Mouse (Mus musculus) c-Kit-negative CD71-positive TER-119-positive erythroid progenitor cells, embryonic 14.5 days (primary cell): ENCODE measurements at regions not wholly inside any gene's neighbourhood (a gene's known extent, or its start where the extent isn't known, plus 50 kb on each side); places are given as distances from the start of the nearest gene placed in this dataset.

Source experiments
- DNase-seq: peaks from one replicate; pipeline ENCODE4 v3.0.0-alpha.2; 2013; ENCODE audit warnings: low read depth, low spot score

DNA sequence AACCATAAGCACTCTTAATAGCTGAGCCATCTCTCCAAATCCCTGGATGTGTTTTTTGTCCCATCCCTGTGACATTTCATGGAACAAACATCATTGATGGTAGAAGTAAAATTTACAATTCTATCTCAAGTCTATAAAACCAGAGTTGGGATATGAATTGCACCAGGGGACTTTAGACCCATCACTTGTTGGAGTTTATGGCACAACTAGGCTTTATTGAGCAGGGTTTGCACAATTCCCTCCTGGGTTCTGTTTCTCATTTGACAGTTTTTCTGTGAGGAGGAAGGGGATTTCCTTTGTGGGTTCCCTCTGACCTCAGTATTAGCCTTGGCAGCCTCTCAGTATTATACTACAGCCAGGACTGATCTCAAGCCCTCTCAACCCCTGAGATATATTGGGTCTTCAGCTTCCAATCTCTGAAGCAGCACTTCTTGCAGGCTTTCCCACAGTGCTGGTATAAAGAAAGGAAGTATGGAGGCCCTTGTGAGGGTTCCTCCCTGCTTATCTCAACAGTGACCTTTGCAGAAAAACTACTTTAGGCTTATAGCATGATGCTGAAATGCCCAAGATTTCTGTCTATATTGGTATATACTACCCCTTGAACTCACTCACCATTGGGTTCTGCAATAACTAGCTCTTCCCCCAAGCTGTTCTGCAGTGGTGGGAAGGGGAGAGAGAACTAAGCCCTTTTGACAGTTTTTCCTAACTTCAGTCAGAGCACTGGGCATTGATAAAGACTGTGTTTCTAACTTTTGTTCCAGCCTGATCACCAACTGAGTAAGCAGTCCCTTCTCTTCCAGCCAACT lies 582.4 kb downstream of the 1190002N15Rik start:
- DNase-seq = no peak

GRCm38 (mm10) chr9:93948671-93949070 lies 589.2 kb downstream of the 1190002N15Rik start:
- DNase-seq = no peak

DNA sequence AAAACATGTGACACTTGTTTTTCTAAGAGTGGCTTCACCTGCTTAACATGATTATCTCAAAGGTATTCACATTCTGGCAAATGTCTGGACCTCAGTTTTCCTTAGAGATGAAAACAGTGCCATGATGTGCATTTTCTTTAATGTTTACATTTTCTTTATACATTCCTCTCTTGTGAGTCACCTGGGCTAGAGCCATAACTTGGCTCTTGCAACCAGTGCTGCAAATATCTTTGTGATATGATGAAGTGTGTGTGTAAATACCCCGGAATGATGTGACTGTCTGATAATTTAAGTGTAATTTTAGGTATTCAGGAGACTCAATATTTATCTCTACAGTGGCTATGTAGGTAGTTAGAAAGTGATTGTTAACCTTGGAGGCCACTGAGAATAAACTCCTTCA lies 590.8 kb downstream of the 1190002N15Rik start:
- no peak for DNase-seq

DNA sequence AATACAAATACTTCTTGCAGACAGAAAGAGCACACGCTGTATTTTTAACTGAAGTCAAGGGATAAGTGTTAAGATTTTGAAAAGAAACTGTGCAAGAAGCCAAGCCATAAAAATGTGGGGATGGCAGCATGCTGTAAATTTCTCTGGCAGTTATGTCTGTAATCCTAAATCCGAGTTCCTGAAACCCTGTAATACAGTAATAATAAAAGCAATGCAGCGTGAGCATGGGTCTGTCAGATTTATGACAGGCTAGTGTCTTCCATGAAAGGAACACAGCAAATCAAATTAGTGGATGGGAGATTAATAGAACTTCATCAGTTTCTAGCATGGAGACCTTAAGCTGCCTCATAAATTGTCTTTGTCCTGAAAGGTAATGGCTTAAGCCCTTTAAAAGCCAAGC lies 597.7 kb downstream of the 1190002N15Rik start:
- no peak for DNase-seq

GRCm38 (mm10) chr9:93930684-93931083 lies 607.2 kb downstream of the 1190002N15Rik start:
- DNase-seq = no peak

GRCm38 (mm10) chr9:93889256-93889655 lies 648.6 kb downstream of the 1190002N15Rik start:
- no peak for DNase-seq

- no peak for DNase-seq
These were observed 657.8 kb downstream of the 1190002N15Rik start for GRCm38 (mm10) chr9:93880112-93880511.

GRCm38 (mm10) chr9:93879572-93879971 lies 658.3 kb downstream of the 1190002N15Rik start:
- DNase-seq = no peak

GRCm38 (mm10) chr9:93870778-93871177 lies 667.1 kb downstream of the 1190002N15Rik start:
- DNase-seq = no peak

DNA sequence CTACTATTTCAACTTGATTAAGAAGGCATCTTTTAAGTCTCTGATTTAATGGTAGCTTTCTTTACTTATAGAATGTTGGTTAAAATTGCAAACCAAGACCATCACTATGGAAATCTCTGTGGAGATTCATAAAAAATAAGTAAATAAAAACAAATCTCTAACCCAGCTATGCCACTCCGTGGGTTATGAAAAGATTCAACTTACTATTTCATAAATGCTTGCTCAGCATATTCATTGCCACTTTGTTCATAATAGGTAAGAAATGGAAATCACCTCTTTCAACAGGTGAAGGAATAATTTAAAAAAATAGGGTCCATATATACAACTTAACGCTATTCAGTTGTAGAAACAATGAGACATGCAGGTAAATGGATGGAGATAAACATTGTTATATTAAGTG lies 679.9 kb downstream of the 1190002N15Rik start:
- no peak for DNase-seq

DNA sequence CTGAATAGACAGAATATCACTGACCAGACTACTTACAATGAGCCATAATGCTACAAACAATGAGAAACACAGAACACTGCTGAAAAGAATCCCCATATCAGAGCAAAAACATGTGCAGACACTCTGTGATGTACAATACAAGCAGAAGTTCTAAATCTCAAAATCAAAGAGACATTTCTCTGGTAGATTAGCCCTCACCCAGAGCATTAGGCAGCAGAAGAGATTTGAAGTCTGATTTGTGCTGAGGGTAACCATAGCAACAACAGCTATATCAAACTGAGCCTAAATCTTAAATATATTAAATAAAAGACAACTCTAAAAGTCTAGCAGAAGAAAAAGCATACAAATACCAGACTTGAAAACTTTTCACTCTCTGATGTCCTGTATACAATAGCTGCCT lies 691.5 kb downstream of the 1190002N15Rik start:
- DNase-seq = no peak

DNA sequence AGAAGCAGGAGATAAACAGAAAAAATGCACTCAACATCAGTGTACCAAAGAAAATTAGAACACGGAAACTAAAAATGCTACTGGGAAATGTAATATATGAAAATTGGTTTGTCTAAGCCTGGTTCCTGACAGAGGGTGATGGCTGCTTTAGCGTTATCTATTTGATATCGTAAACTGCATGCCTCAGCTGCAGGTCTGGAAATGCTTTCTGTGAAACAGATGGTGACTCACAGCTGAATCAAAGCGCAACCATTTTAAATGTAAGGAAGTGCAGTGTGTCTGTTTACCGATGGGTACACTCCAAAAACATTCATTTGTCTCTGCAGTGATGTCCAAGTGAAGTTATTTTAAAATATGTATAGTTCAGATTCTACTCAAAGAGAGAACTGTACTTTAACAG lies 694.0 kb downstream of the 1190002N15Rik start:
- DNase-seq = no peak
